Comparison of ENCODE assay signal across 8 mouse cellular contexts in the genomic region with DNA sequence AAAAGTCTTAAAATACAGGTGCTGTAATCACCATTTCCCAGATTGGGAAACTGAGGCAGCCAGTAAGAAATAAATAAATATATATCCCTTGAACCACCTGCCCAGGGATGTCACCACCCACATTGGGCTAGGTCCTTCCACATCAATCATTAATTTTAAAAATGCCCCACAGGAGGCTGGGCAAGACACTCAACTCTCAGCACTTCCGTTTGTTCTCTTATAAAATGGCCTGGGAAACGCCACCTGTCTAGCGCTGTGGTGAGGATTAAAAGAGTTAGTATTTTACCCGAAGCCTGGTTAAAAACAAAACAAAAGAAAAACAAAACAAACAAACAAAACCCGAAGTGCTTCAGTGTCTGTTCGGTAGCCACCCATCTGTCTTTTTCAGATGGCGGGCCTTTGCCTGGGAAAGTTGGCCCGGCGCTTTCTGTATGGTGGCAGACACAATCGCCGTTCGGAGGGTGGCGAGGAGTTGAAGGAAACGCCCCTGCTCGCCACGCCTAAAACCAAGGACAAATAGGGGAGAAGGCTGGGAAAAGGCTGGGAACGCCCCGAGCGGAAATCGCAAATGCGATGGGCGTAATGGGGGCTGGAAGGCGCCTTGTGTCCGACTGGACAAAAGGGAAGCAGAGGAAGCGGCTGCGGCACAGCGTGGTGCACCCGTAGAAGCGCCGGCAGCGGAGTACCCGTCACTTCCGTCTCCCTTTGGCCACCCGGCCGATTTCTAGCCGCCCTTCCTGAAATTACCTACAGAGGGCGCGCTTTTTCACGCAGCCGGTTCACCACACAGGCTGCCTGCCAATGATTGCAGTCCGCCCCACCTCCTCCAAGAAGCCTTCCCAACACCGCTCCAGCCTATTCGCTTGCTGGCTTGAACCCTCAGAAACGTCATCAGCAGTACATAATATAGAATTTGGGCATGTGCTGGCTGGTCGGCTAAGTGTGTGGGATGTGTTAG. TPM values are rescaled to one million over a fixed set of nuclear protein-coding genes. Genes with fewer than 3 reads are reported as not detected.
DNase-seq lines count a peak whose midpoint lies in the region; ATAC-seq and TF ChIP-seq lines count a peak whose summit lies in the region.

No protein-coding gene starts in this region.

- H3K36me3 ChIP-seq in embryonic facial prominence, embryonic 15.5 days = no peaks in the 10 kb centered on the region
- no peaks in the 10 kb centered on the region for H3K36me3 ChIP-seq in limb, embryonic 14.5 days (ENCODE audit: control insufficient read depth, insufficient read depth, low read length)
- no peaks in the 10 kb centered on the region for H3K36me3 ChIP-seq in midbrain, embryonic 16.5 days (ENCODE audit: control insufficient read depth, insufficient read depth, low read length)
- H3K36me3 ChIP-seq in spleen, adult 2 months (ENCODE audit: control insufficient read depth, insufficient read depth, low read length) = no peaks in the 10 kb centered on the region

- no peak overlapping the region for H3K9ac ChIP-seq in embryonic facial prominence, embryonic 15.5 days
- peak overlapping the region; percentile 31 for H3K9ac ChIP-seq in limb, embryonic 14.5 days (ENCODE audit: low read depth, low read length, severe bottlenecking)
- H3K9ac ChIP-seq in midbrain, embryonic 16.5 days (ENCODE audit: low read depth, low read length) = peak overlapping the region; percentile 56

- peaks cover 5% of the 10 kb centered on the region for H3K4me1 ChIP-seq in bone marrow macrophage, adult 2 months (ENCODE audit: control insufficient read depth, insufficient read depth, low read length)
- H3K4me1 ChIP-seq in embryonic facial prominence, embryonic 15.5 days = 0 out of 2 replicates have a peak, but pooled peaks cover 3% of the 10 kb centered on the region
- H3K4me1 ChIP-seq in limb, embryonic 14.5 days (ENCODE audit: control insufficient read depth, insufficient read depth, low read length) = no peaks in the 10 kb centered on the region
- H3K4me1 ChIP-seq in midbrain, embryonic 16.5 days (ENCODE audit: control insufficient read depth, insufficient read depth, low read length) = peaks cover 4% of the 10 kb centered on the region; the same call in 1 of the 2 replicates
- H3K4me1 ChIP-seq in spleen, adult 2 months (ENCODE audit: control insufficient read depth, insufficient read depth, insufficient read length) = peaks cover 3% of the 10 kb centered on the region

- ATAC-seq in embryonic facial prominence, embryonic 15.5 days (ENCODE audit: insufficient number of reproducible peaks, low FRiP score, low TSS enrichment, low read depth) = peak; percentile 89
- peak; percentile 90 for ATAC-seq in limb, embryonic 14.5 days (ENCODE audit: low FRiP score, low read depth)
- ATAC-seq in midbrain, embryonic 16.5 days = peak; percentile 91

- H3K27me3 ChIP-seq in embryonic facial prominence, embryonic 15.5 days = no peaks in the 10 kb centered on the region
- no peaks in the 10 kb centered on the region for H3K27me3 ChIP-seq in limb, embryonic 14.5 days (ENCODE audit: control insufficient read depth, insufficient read depth, low read length)
- H3K27me3 ChIP-seq in midbrain, embryonic 16.5 days (ENCODE audit: control insufficient read depth, insufficient read depth, low read depth, low read length) = no peaks in the 10 kb centered on the region
- no peaks in the 10 kb centered on the region for H3K27me3 ChIP-seq in spleen, adult 2 months (ENCODE audit: control insufficient read depth, insufficient read depth, low read length)

- H3K9me3 ChIP-seq in embryonic facial prominence, embryonic 15.5 days (replicated peaks) = no peaks in the 10 kb centered on the region
- no peaks in the 10 kb centered on the region for H3K9me3 ChIP-seq in limb, embryonic 14.5 days (ENCODE audit: control insufficient read depth, low read length)
- no peaks in the 10 kb centered on the region for H3K9me3 ChIP-seq in midbrain, embryonic 16.5 days (replicated peaks; ENCODE audit: control insufficient read depth, low read length, poor library complexity, severe bottlenecking)

- peak overlapping the region; percentile 49 for H3K4me3 ChIP-seq in bone marrow macrophage, adult 2 months (ENCODE audit: insufficient read depth, low read length)
- peak overlapping the region; percentile 43 for H3K4me3 ChIP-seq in embryonic facial prominence, embryonic 15.5 days (replicated peaks)
- peak overlapping the region; percentile 39 for H3K4me3 ChIP-seq in limb, embryonic 14.5 days (replicated peaks; ENCODE audit: low read length)
- H3K4me3 ChIP-seq in midbrain, embryonic 16.5 days (ENCODE audit: low read depth, low read length) = peak overlapping the region; percentile 43
- peak overlapping the region; percentile 69 for H3K4me3 ChIP-seq in spleen, adult 2 months (ENCODE audit: extremely low read depth, insufficient read depth, insufficient read length)

- no peak for TF ChIP-seq CTCF in bone marrow macrophage, adult 2 months (IDR thresholded peaks at IDR 0.05; ENCODE audit: low read depth, low read length)
- peak; percentile 52; the same call in 1 of the 2 replicates for TF ChIP-seq CTCF in spleen, adult 2 months (IDR thresholded peaks at IDR 0.05; ENCODE audit: extremely low read depth, insufficient read depth, insufficient read length, insufficient replicate concordance)

- peak overlapping the region; percentile 79 for H3K27ac ChIP-seq in bone marrow macrophage, adult 2 months (ENCODE audit: insufficient read depth, low read depth, low read length)
- peak overlapping the region; percentile 83 for H3K27ac ChIP-seq in embryonic facial prominence, embryonic 15.5 days (replicated peaks)
- H3K27ac ChIP-seq in limb, embryonic 14.5 days (replicated peaks; ENCODE audit: low read depth, low read length) = peak overlapping the region; percentile 55; the same call in 1 of the 2 replicates
- peak overlapping the region; percentile 74 for H3K27ac ChIP-seq in midbrain, embryonic 16.5 days (ENCODE audit: low read length)
- H3K27ac ChIP-seq in spleen, adult 2 months (ENCODE audit: insufficient read depth, low read length) = peak overlapping the region; percentile 96

- DNase-seq in B cell, adult 2 months = peak; percentile 86 to 88
- peak; percentile 89 for DNase-seq in heart, adult 8-10 months (ENCODE audit: low spot score)
- peak; percentile 93 for DNase-seq in kidney, adult 9 months
- DNase-seq in limb, embryonic 14.5 days (ENCODE audit: low spot score) = peak; percentile 79
- peak; percentile 73 to 81 for DNase-seq in spleen, adult 2 months (ENCODE audit: low read depth in 1 of 2, low spot score in 2 of 2)

- peak overlapping the region; percentile 41 for H3K4me2 ChIP-seq in embryonic facial prominence, embryonic 15.5 days (replicated peaks)
- peak overlapping the region; percentile 49 for H3K4me2 ChIP-seq in limb, embryonic 14.5 days (replicated peaks; ENCODE audit: low read depth, low read length, severe bottlenecking)
- peak overlapping the region; percentile 60 for H3K4me2 ChIP-seq in midbrain, embryonic 16.5 days (ENCODE audit: low read length)

- 13% methylated on average over 45 of the region's 45 CpGs for WGBS in embryonic facial prominence, embryonic 15.5 days
- WGBS in limb, embryonic 14.5 days = 21% methylated on average over 45 of the region's 45 CpGs
- 16% methylated on average over 45 of the region's 45 CpGs for WGBS in midbrain, embryonic 16.5 days
- 23% methylated on average over 45 of the region's 45 CpGs for WGBS in spleen, adult 2 months

- no peak for TF ChIP-seq POLR2A in bone marrow macrophage, adult 2 months (IDR thresholded peaks at IDR 0.05; ENCODE audit: borderline replicate concordance, low read depth, low read length)
- no peak for TF ChIP-seq POLR2A in limb, embryonic 14.5 days (IDR thresholded peaks at IDR 0.05; ENCODE audit: borderline replicate concordance, extremely low read depth, insufficient read depth, insufficient read length)
- peak; percentile 58 for TF ChIP-seq POLR2A in spleen, adult 2 months (IDR thresholded peaks at IDR 0.05; ENCODE audit: low read depth, low read length)

RNA-seq across cellular contexts. Expression of gene Slc25a5, which starts 12.2 kb away (rescaled TPM):
- polyA plus RNA-seq in bone marrow macrophage, adult 2 months (2012; ENCODE audit: insufficient read depth, insufficient read length, missing spikeins) = 259 and 263 TPM in 2 replicates
- polyA plus RNA-seq in embryonic facial prominence, embryonic 15.5 days (2015; fragmentation: Nextera tagmentation; extraction: Ambion mirVana) = 504 and 542 TPM in 2 replicates
- total RNA-seq in heart, adult 8-10 months (2022) = 100 to 1,000 TPM; 320 to 424 (median 359) TPM
- 362 and 365 TPM in 2 replicates for polyA plus RNA-seq in limb, embryonic 14.5 days (2012; rRNA removed)
- 474 and 536 TPM in 2 replicates for polyA plus RNA-seq in limb, embryonic 14.5 days (2014; fragmentation: Nextera tagmentation; extraction: Ambion mirVana)
- polyA plus RNA-seq in midbrain, embryonic 16.5 days (2015; fragmentation: Nextera tagmentation; extraction: Ambion mirVana) = 408 and 436 TPM in 2 replicates
- 263 and 357 TPM in 2 replicates for polyA plus RNA-seq in spleen, adult 2 months (2012; rRNA removed)

Comparison
In these comparisons a context has a peak if more than half of its experiments do, and no peak if none do; other contexts are left out.
1. Peak in every context shown above with its lines: DNase-seq, ATAC-seq, H3K4me3 ChIP-seq and H3K27ac ChIP-seq.